Mouse (Mus musculus) testis, adult 2 months (tissue): Measurements from ENCODE around the gene Ccdc127. TPM values are rescaled to one million over a fixed set of nuclear protein-coding genes. Genes with fewer than 3 reads are reported as not detected.

Experiments
- H3K27ac ChIP-seq: fragments of 200-500 bp; 2 replicates; pipeline ENCODE4 v1.5.1; 2012; ENCODE audit warnings: low read depth, low read length; ENCODE audit not compliant: control insufficient read depth, insufficient read depth
- H3K27me3 ChIP-seq: fragments of 200-500 bp; 2 replicates; pipeline ENCODE4 v1.6.1; 2012; ENCODE audit warnings: mild to moderate bottlenecking, low read length, moderate library complexity; ENCODE audit not compliant: control insufficient read depth, insufficient read depth
- H3K36me3 ChIP-seq: fragments of 200-500 bp; 2 replicates; pipeline ENCODE4 v1.6.1; 2012; ENCODE audit warnings: mild to moderate bottlenecking, low read length; ENCODE audit not compliant: control insufficient read depth, insufficient read depth
- H3K4me1 ChIP-seq: fragments of 200-500 bp; 2 replicates; pipeline ENCODE4 v1.6.1; 2012; ENCODE audit warnings: low read length; ENCODE audit not compliant: control insufficient read depth, insufficient read depth
- H3K4me3 ChIP-seq: fragments of 200-500 bp; 2 replicates; pipeline ENCODE4 v1.5.1; 2012; ENCODE audit warnings: low read depth, mild to moderate bottlenecking, low read length, moderate library complexity, mixed read lengths; ENCODE audit not compliant: control insufficient read depth
- CTCF ChIP-seq: fragments of 200-500 bp; IDR thresholded peaks from 2 replicates; pipeline ENCODE4 v1.5.1; 2012; ENCODE audit warnings: low read depth, mild to moderate bottlenecking, inconsistent platforms, low read length, moderate library complexity; ENCODE audit not compliant: control insufficient read depth, insufficient read depth, insufficient replicate concordance
- POLR2A ChIP-seq: fragments of 200-500 bp; IDR thresholded peaks from 2 replicates; pipeline ENCODE4 v1.6.1; 2012; ENCODE audit warnings: low read depth, mild to moderate bottlenecking, inconsistent platforms, low read length, moderate library complexity; ENCODE audit not compliant: control insufficient read depth
- polyA plus RNA-seq: library from polyadenylated mRNA; depleted of rRNA; stranded (reverse); fragments of >200 nt; gene quantifications from 2 replicates; pipeline ENCODE4 v1.2.3, GENCODE M21; 2012

Gene Ccdc127
- polyA plus RNA-seq, 1 experiment, result 4.7 TPM

GRCm38 (mm10) chr13:74356491-74356890, 6.4 kb downstream of the Ccdc127 start:
- peaks cover 2% of the 10 kb centered on the region; the same call in 1 of the 2 replicates for H3K36me3 ChIP-seq
- TF ChIP-seq CTCF (no peak), POLR2A (no peak)
- H3K27ac ChIP-seq, result no peak overlapping the region
- H3K27me3 ChIP-seq, result no peaks in the 10 kb centered on the region
- no peaks in the 10 kb centered on the region for H3K4me1 ChIP-seq
- no peak overlapping the region for H3K4me3 ChIP-seq

- Histone ChIP-seq H3K4me3 (no peak overlapping the region), H3K27ac (no peak overlapping the region), H3K4me1 (peaks cover 7% of the 10 kb centered on the region), H3K36me3 (no peaks in the 10 kb centered on the region), H3K27me3 (no peaks in the 10 kb centered on the region)
- TF ChIP-seq CTCF (no peak), POLR2A (no peak)
Observed at GRCm38 (mm10) chr13:74362218-74362617, 12.1 kb downstream of the Ccdc127 start.

GRCm38 (mm10) chr13:74363176-74363858, 13.2 kb downstream of the Ccdc127 start:
- Histone ChIP-seq H3K4me3 (no peak overlapping the region), H3K27me3 (no peaks in the 10 kb centered on the region), H3K27ac (no peak overlapping the region), H3K36me3 (no peaks in the 10 kb centered on the region), H3K4me1 (peaks cover 7% of the 10 kb centered on the region)
- TF ChIP-seq CTCF (no peak), POLR2A (no peak)

GRCm38 (mm10) chr13:74363859-74364235, 13.7 kb downstream of the Ccdc127 start, which contains the start of gene Lrrc14b:
Lrrc14b (minus strand) TSS chr13:74364005.
- Histone ChIP-seq H3K27me3 (no peaks in the 10 kb centered on the region), H3K4me1 (peaks cover 7% of the 10 kb centered on the region), H3K36me3 (no peaks in the 10 kb centered on the region), H3K27ac (no peak within 1 kb of the TSS), H3K4me3 (no peak within 1 kb of the TSS)
- TF ChIP-seq CTCF, result no peak
- no peak for TF ChIP-seq POLR2A

- H3K4me1 ChIP-seq, result no peaks in the 10 kb centered on the region; the same call in 1 of the 2 replicates
- H3K36me3 ChIP-seq, result no peaks in the 10 kb centered on the region
- no peaks in the 10 kb centered on the region for H3K27me3 ChIP-seq
- no peak overlapping the region for H3K4me3 ChIP-seq
- no peak overlapping the region for H3K27ac ChIP-seq
- TF ChIP-seq CTCF (no peak), POLR2A (no peak)
Observed at GRCm38 (mm10) chr13:74381533-74382276, 31.6 kb downstream of the Ccdc127 start.

- Histone ChIP-seq H3K4me3 (no peak overlapping the region), H3K27ac (no peak overlapping the region), H3K4me1 (no peaks in the 10 kb centered on the region; the same call in 1 of the 2 replicates), H3K27me3 (no peaks in the 10 kb centered on the region), H3K36me3 (no peaks in the 10 kb centered on the region)
- TF ChIP-seq POLR2A (no peak), CTCF (no peak)
Observed at GRCm38 (mm10) chr13:74382289-74382688, 32.2 kb downstream of the Ccdc127 start.

- TF ChIP-seq POLR2A (no peak), CTCF (no peak)
- H3K4me1 ChIP-seq, result no peaks in the 10 kb centered on the region
- peak overlapping the region; percentile 98 for H3K4me3 ChIP-seq
- H3K27me3 ChIP-seq, result no peaks in the 10 kb centered on the region
- H3K36me3 ChIP-seq, result no peaks in the 10 kb centered on the region
- H3K27ac ChIP-seq, result no peak overlapping the region
Observed at GRCm38 (mm10) chr13:74389730-74390129, 39.6 kb downstream of the Ccdc127 start.
